Mouse (Mus musculus) ZHBTc4 (cell line): Measurements from ENCODE around the gene Bmx.

Source experiments
- DNase-seq: peaks from one replicate; pipeline ENCODE4 v3.0.0-alpha.2; 2011; ENCODE audit warnings: low read depth, low spot score

Bmx gene

DNA sequence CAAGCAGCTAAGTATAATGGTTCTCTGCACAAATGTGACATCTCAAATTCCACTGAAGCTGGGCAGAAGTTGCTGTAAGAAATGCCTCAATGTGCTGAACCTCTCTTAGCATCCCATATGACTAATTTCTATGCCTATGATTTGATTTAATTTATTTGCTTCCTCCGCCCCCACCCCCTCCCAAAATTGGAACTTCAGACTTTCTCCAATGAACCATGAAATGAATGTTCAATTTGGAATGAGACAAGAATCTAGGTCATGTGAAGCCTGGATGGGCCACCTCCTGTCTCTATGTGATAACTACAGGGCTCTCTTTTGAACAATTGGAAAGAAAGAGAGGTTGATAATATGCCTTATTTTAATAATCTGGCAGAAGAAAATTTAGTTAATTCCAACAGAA is 82.7 kb downstream of the Bmx start:
- DNase-seq = no peak

DNA sequence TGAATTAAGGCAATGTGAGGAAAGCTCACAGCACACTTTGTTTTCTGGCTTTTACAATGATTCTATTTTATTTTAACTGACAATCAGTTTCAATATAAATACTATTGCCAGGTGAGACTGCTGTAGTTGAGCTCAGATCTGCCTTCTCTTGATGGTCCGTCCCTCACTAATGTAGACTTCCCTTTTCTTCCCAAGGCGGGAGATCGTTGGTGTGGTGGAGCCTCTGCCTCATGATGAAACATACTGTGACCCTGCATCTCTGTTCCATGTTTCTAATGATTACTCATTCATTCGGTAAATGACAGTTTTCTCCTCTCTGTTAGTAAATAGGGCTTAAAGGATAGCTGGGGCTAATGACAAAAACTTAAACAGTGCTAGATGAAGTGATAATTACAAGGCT is 84.1 kb downstream of the Bmx start:
- no peak for DNase-seq

- DNase-seq = no peak
Measured at GRCm38 (mm10) chrX:164171034-164171433, 87.0 kb downstream of the Bmx start.

DNA sequence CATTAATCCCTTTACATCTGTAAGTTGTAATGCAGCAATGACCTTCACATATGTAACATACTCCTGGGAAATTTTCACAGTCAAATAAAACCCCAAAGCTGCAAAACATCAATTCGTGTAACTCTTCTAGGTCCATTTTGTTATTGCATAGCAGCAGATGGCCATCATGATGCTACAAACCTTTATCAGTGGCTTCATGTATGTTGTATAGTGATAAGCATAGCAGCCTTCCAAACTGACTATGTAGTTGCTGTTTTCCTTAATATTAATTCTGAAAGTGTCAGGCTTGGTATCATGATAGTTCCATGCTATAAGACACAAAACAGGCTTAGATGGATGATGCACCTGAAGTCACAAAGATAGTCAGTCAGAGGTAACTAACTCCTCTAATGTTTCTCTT is 93.3 kb downstream of the Bmx start:
- no peak for DNase-seq

- no peak for DNase-seq
Measured at GRCm38 (mm10) chrX:164154594-164154993, 103.4 kb downstream of the Bmx start.

GRCm38 (mm10) chrX:164153606-164154005 is 104.4 kb downstream of the Bmx start:
- DNase-seq = no peak

DNA sequence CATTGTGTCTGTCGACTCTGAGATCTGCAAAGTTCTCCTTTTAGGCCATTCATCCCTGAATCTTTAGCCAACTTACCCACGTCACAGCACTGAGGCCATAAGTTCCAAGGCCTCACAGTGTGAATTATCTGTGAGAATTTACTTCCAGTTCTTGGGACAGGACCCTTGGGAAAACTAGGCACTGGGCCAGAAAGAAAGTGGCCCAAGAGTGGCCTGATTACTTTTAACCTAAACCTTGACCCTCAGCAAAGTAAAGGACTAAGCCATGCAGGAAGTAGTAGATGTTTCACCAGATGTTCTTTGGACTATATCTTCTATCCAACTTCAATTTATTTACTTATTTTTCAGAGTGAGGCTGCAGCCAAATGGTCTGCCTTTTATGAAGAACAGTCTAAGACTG is 105.3 kb downstream of the Bmx start:
- no peak for DNase-seq

- no peak for DNase-seq
Measured at GRCm38 (mm10) chrX:164145463-164146250, 112.3 kb downstream of the Bmx start.
